Mouse (Mus musculus) heart, postnatal 10 days (tissue): ENCODE data around the gene Slamf9. TPM values are rescaled to one million over a fixed set of nuclear protein-coding genes. Genes with fewer than 3 reads are reported as not detected.

Source experiments
- DNase-seq, 2 experiments: peaks; one replicate each; pipeline ENCODE4 v3.0.0; 2021
- intact Hi-C: fragments of 180-260 bp; cut with DNase I; formaldehyde crosslinking; loops from one replicate; pipeline ENCODE4 v1.15.1; 2025
- total RNA-seq, 2 experiments: library from RNA; stranded (reverse); gene quantifications; 2 replicates each; pipeline ENCODE4 v1.2.3; 2021

Slamf9 gene
- total RNA-seq, 2 experiments from 2014 or later = 1.3 to 1.4 TPM

- intact Hi-C loops = no loop called here
- no peak for DNase-seq
Observed at GRCm38 (mm10) chr1:172458041-172458440, 17.1 kb upstream of the Slamf9 start.

GRCm38 (mm10) chr1:172461602-172462001 lies 13.6 kb upstream of the Slamf9 start:
- intact Hi-C loops = no loop called here
- DNase-seq = no peak

- no peak for DNase-seq
- intact Hi-C loops = no loop called here
Observed at GRCm38 (mm10) chr1:172462534-172462933, 12.6 kb upstream of the Slamf9 start.

- DNase-seq = no peak
- intact Hi-C loops = no loop called here
Observed at GRCm38 (mm10) chr1:172463387-172464333, 11.5 kb upstream of the Slamf9 start.

- intact Hi-C loops = no loop called here
- no peak for DNase-seq
Observed at GRCm38 (mm10) chr1:172468301-172468877, 6.8 kb upstream of the Slamf9 start.

- no peak for DNase-seq
- intact Hi-C loops = no loop called here
Observed at GRCm38 (mm10) chr1:172469373-172469772, 5.8 kb upstream of the Slamf9 start.

- intact Hi-C loops = no loop called here
- DNase-seq = peak in 1 of 2 experiments; percentile 21
Observed at GRCm38 (mm10) chr1:172469810-172470448, 5.2 kb upstream of the Slamf9 start.

GRCm38 (mm10) chr1:172472909-172473308 lies 2.2 kb upstream of the Slamf9 start:
- intact Hi-C loops = no loop called here
- no peak for DNase-seq

- intact Hi-C loops = no loop called here
- DNase-seq = no peak
Observed at GRCm38 (mm10) chr1:172474196-172474595, 962 bp upstream of the Slamf9 start.

- intact Hi-C loops = no loop called here
Observed at GRCm38 (mm10) chr1:172478020-172478419, 2.9 kb downstream of the Slamf9 start.

GRCm38 (mm10) chr1:172480376-172480775 lies 5.2 kb downstream of the Slamf9 start:
- DNase-seq = no peak
- intact Hi-C loops = no loop called here

More at GRCm38 (mm10) chr1:172478020-172478419, 2.9 kb downstream of the Slamf9 start:
- no peak for DNase-seq

GRCm38 (mm10) chr1:172481111-172481510 lies 6.0 kb downstream of the Slamf9 start:
- no peak for DNase-seq
- intact Hi-C loops = no loop called here

- intact Hi-C loops = no loop called here
- peak; percentile 91 to 92 for DNase-seq
Observed at GRCm38 (mm10) chr1:172481540-172482280, 6.6 kb downstream of the Slamf9 start, which contains the start of gene Igsf9. TSS of gene Igsf9 (plus strand) at chr1:172481788.

GRCm38 (mm10) chr1:172482518-172483360 lies 7.6 kb downstream of the Slamf9 start:
- no peak for DNase-seq
- intact Hi-C loops = no loop called here

- DNase-seq = no peak
- intact Hi-C loops = no loop called here
Observed at GRCm38 (mm10) chr1:172483361-172483660, 8.2 kb downstream of the Slamf9 start.

- DNase-seq = no peak
- intact Hi-C loops = no loop called here
Observed at GRCm38 (mm10) chr1:172484236-172484635, 9.1 kb downstream of the Slamf9 start.

GRCm38 (mm10) chr1:172484671-172485070 lies 9.5 kb downstream of the Slamf9 start:
- intact Hi-C loops = no loop called here
- no peak for DNase-seq

GRCm38 (mm10) chr1:172485821-172486220 lies 10.7 kb downstream of the Slamf9 start:
- intact Hi-C loops = no loop called here
- DNase-seq = no peak

- no peak for DNase-seq
- intact Hi-C loops = no loop called here
Observed at GRCm38 (mm10) chr1:172486236-172486635, 11.1 kb downstream of the Slamf9 start.

- no peak for DNase-seq
- intact Hi-C loops = no loop called here
Observed at GRCm38 (mm10) chr1:172486651-172487050, 11.5 kb downstream of the Slamf9 start.
